Mouse (Mus musculus): ENCODE results near the gene Sass6. TPM values are rescaled to one million over a fixed set of nuclear protein-coding genes. Genes with fewer than 3 reads are reported as not detected.

The Sass6 gene
- polyA plus RNA-seq, 1 experiment from 2014 or later, result 27.9 TPM

GRCm38 (mm10) chr3:116615318-116616068, 20.7 kb downstream of the Sass6 start:
- Histone ChIP-seq H3K36me3 (ENCODE audit: control insufficient read depth, insufficient read depth, low read length) (peaks cover 20% of the 10 kb centered on the region; the same call in 1 of the 2 replicates), H3K27me3 (ENCODE audit: control insufficient read depth, insufficient read depth, low read length) (no peaks in the 10 kb centered on the region), H3K9me3 (ENCODE audit: control insufficient read depth, low read depth, low read length) (no peaks in the 10 kb centered on the region), H3K4me1 (ENCODE audit: control insufficient read depth, insufficient read depth, low read length) (no peaks in the 10 kb centered on the region), H3K4me2 (replicated peaks; ENCODE audit: low read depth, low read length) (no peak overlapping the region), H3K9ac (replicated peaks; ENCODE audit: low read depth, low read length) (no peak overlapping the region), H3K27ac (ENCODE audit: low read length) (no peak overlapping the region), H3K4me3 (ENCODE audit: low read depth, low read length) (no peak overlapping the region)
- 87% methylated on average over 8 of the region's 8 CpGs for WGBS
- ATAC-seq (ENCODE audit: insufficient number of reproducible peaks, insufficient read depth, low FRiP score, low read depth), result no peak

GRCm38 (mm10) chr3:116618855-116619254, 24.1 kb downstream of the Sass6 start:
- H3K36me3 ChIP-seq (ENCODE audit: control insufficient read depth, insufficient read depth, low read length), result peaks cover 23% of the 10 kb centered on the region
- H3K9ac ChIP-seq (replicated peaks; ENCODE audit: low read depth, low read length), result no peak overlapping the region
- no peak for ATAC-seq (ENCODE audit: insufficient number of reproducible peaks, insufficient read depth, low FRiP score, low read depth)
- 72% methylated on average over 6 of the region's 6 CpGs for WGBS
- no peak overlapping the region for H3K4me3 ChIP-seq (ENCODE audit: low read depth, low read length)
- H3K4me1 ChIP-seq (ENCODE audit: control insufficient read depth, insufficient read depth, low read length), result no peaks in the 10 kb centered on the region
- H3K27ac ChIP-seq (ENCODE audit: low read length), result no peak overlapping the region
- H3K9me3 ChIP-seq (ENCODE audit: control insufficient read depth, low read depth, low read length), result no peaks in the 10 kb centered on the region
- no peaks in the 10 kb centered on the region for H3K27me3 ChIP-seq (ENCODE audit: control insufficient read depth, insufficient read depth, low read length)
- H3K4me2 ChIP-seq (replicated peaks; ENCODE audit: low read depth, low read length), result no peak overlapping the region

GRCm38 (mm10) chr3:116620636-116621370, 26.0 kb downstream of the Sass6 start:
- peaks cover 20% of the 10 kb centered on the region for H3K36me3 ChIP-seq (ENCODE audit: control insufficient read depth, insufficient read depth, low read length)
- no peak for ATAC-seq (ENCODE audit: insufficient number of reproducible peaks, insufficient read depth, low FRiP score, low read depth)
- 92% methylated on average over 7 of the region's 7 CpGs for WGBS

GRCm38 (mm10) chr3:116622641-116623040, 27.9 kb downstream of the Sass6 start:
- H3K4me2 ChIP-seq (replicated peaks; ENCODE audit: low read depth, low read length), result no peak overlapping the region
- H3K36me3 ChIP-seq (ENCODE audit: control insufficient read depth, insufficient read depth, low read length), result peaks cover 16% of the 10 kb centered on the region
- no peak overlapping the region for H3K4me3 ChIP-seq (ENCODE audit: low read depth, low read length)
- WGBS, result 90% methylated on average over 7 of the region's 7 CpGs
- no peaks in the 10 kb centered on the region for H3K4me1 ChIP-seq (ENCODE audit: control insufficient read depth, insufficient read depth, low read length)
- H3K9me3 ChIP-seq (ENCODE audit: control insufficient read depth, low read depth, low read length), result no peaks in the 10 kb centered on the region
- ATAC-seq (ENCODE audit: insufficient number of reproducible peaks, insufficient read depth, low FRiP score, low read depth), result no peak
- H3K27me3 ChIP-seq (ENCODE audit: control insufficient read depth, insufficient read depth, low read length), result no peaks in the 10 kb centered on the region
- no peak overlapping the region for H3K27ac ChIP-seq (ENCODE audit: low read length)
- H3K9ac ChIP-seq (replicated peaks; ENCODE audit: low read depth, low read length), result no peak overlapping the region

More at GRCm38 (mm10) chr3:116620636-116621370, 26.0 kb downstream of the Sass6 start:
- Histone ChIP-seq H3K9ac (replicated peaks; ENCODE audit: low read depth, low read length) (no peak overlapping the region), H3K4me1 (ENCODE audit: control insufficient read depth, insufficient read depth, low read length) (no peaks in the 10 kb centered on the region), H3K27ac (ENCODE audit: low read length) (no peak overlapping the region), H3K4me3 (ENCODE audit: low read depth, low read length) (no peak overlapping the region), H3K4me2 (replicated peaks; ENCODE audit: low read depth, low read length) (no peak overlapping the region), H3K9me3 (ENCODE audit: control insufficient read depth, low read depth, low read length) (no peaks in the 10 kb centered on the region), H3K27me3 (ENCODE audit: control insufficient read depth, insufficient read depth, low read length) (no peaks in the 10 kb centered on the region)

GRCm38 (mm10) chr3:116631459-116631858, 36.7 kb downstream of the Sass6 start:
- Histone ChIP-seq H3K27me3 (ENCODE audit: control insufficient read depth, insufficient read depth, low read length) (no peaks in the 10 kb centered on the region), H3K4me2 (replicated peaks; ENCODE audit: low read depth, low read length) (no peak overlapping the region), H3K4me1 (ENCODE audit: control insufficient read depth, insufficient read depth, low read length) (no peaks in the 10 kb centered on the region), H3K27ac (ENCODE audit: low read length) (no peak overlapping the region), H3K9ac (replicated peaks; ENCODE audit: low read depth, low read length) (no peak overlapping the region), H3K36me3 (ENCODE audit: control insufficient read depth, insufficient read depth, low read length) (peaks cover 48% of the 10 kb centered on the region), H3K4me3 (ENCODE audit: low read depth, low read length) (no peak overlapping the region), H3K9me3 (ENCODE audit: control insufficient read depth, low read depth, low read length) (no peaks in the 10 kb centered on the region)
- WGBS, result 81% methylated on average over 1 of the region's 1 CpGs
- ATAC-seq (ENCODE audit: insufficient number of reproducible peaks, insufficient read depth, low FRiP score, low read depth), result no peak

- no peak overlapping the region for H3K9ac ChIP-seq (replicated peaks; ENCODE audit: low read depth, low read length)
- no peak for ATAC-seq (ENCODE audit: insufficient number of reproducible peaks, insufficient read depth, low FRiP score, low read depth)
- H3K4me1 ChIP-seq (ENCODE audit: control insufficient read depth, insufficient read depth, low read length), result no peaks in the 10 kb centered on the region
- no peak overlapping the region for H3K4me3 ChIP-seq (ENCODE audit: low read depth, low read length)
- no peak overlapping the region for H3K4me2 ChIP-seq (replicated peaks; ENCODE audit: low read depth, low read length)
- no peaks in the 10 kb centered on the region for H3K9me3 ChIP-seq (ENCODE audit: control insufficient read depth, low read depth, low read length)
- no peaks in the 10 kb centered on the region for H3K27me3 ChIP-seq (ENCODE audit: control insufficient read depth, insufficient read depth, low read length)
- 90% methylated on average over 3 of the region's 3 CpGs for WGBS
- no peak overlapping the region for H3K27ac ChIP-seq (ENCODE audit: low read length)
- peaks cover 59% of the 10 kb centered on the region for H3K36me3 ChIP-seq (ENCODE audit: control insufficient read depth, insufficient read depth, low read length)
These were observed 38.2 kb downstream of the Sass6 start for GRCm38 (mm10) chr3:116632971-116633370.

GRCm38 (mm10) chr3:116634091-116634490, 39.3 kb downstream of the Sass6 start:
- Histone ChIP-seq H3K9me3 (ENCODE audit: control insufficient read depth, low read depth, low read length) (no peaks in the 10 kb centered on the region), H3K4me2 (replicated peaks; ENCODE audit: low read depth, low read length) (no peak overlapping the region), H3K9ac (replicated peaks; ENCODE audit: low read depth, low read length) (no peak overlapping the region), H3K27me3 (ENCODE audit: control insufficient read depth, insufficient read depth, low read length) (no peaks in the 10 kb centered on the region), H3K36me3 (ENCODE audit: control insufficient read depth, insufficient read depth, low read length) (peaks cover 67% of the 10 kb centered on the region), H3K4me3 (ENCODE audit: low read depth, low read length) (no peak overlapping the region), H3K4me1 (ENCODE audit: control insufficient read depth, insufficient read depth, low read length) (no peaks in the 10 kb centered on the region), H3K27ac (ENCODE audit: low read length) (no peak overlapping the region)
- 96% methylated on average over 3 of the region's 3 CpGs for WGBS
- no peak for ATAC-seq (ENCODE audit: insufficient number of reproducible peaks, insufficient read depth, low FRiP score, low read depth)

GRCm38 (mm10) chr3:116634853-116635252, 40.1 kb downstream of the Sass6 start:
- peaks cover 75% of the 10 kb centered on the region for H3K36me3 ChIP-seq (ENCODE audit: control insufficient read depth, insufficient read depth, low read length)
- ATAC-seq (ENCODE audit: insufficient number of reproducible peaks, insufficient read depth, low FRiP score, low read depth), result no peak

More at GRCm38 (mm10) chr3:116634853-116635252, 40.1 kb downstream of the Sass6 start:
- Histone ChIP-seq H3K9ac (replicated peaks; ENCODE audit: low read depth, low read length) (no peak overlapping the region), H3K27me3 (ENCODE audit: control insufficient read depth, insufficient read depth, low read length) (no peaks in the 10 kb centered on the region), H3K27ac (ENCODE audit: low read length) (no peak overlapping the region), H3K4me2 (replicated peaks; ENCODE audit: low read depth, low read length) (no peak overlapping the region), H3K9me3 (ENCODE audit: control insufficient read depth, low read depth, low read length) (no peaks in the 10 kb centered on the region), H3K4me1 (ENCODE audit: control insufficient read depth, insufficient read depth, low read length) (no peaks in the 10 kb centered on the region), H3K4me3 (ENCODE audit: low read depth, low read length) (no peak overlapping the region)
- 92% methylated on average over 8 of the region's 8 CpGs for WGBS

All from stomach, embryonic 14.5 days (tissue).